Mouse (Mus musculus): ENCODE measurements at regions not wholly inside any gene's neighbourhood (a gene's known extent, or its start where the extent isn't known, plus 50 kb on each side); places are given as distances from the start of the nearest gene placed in this dataset.

GRCm38 (mm10) chr6:31056786-31057566 is 98.1 kb upstream of the Klf14 start:
- no peak overlapping the region for H3K4me3 ChIP-seq (ENCODE audit: insufficient read depth, low read length)
- no peak overlapping the region for H3K27ac ChIP-seq (ENCODE audit: insufficient read depth, low read length)
- H3K4me1 ChIP-seq (ENCODE audit: control insufficient read depth, insufficient read depth, low read length), result 0 out of 2 replicates have a peak, but pooled peaks cover 2% of the 10 kb centered on the region
- no peak for TF ChIP-seq CTCF (IDR thresholded peaks at IDR 0.05; ENCODE audit: extremely low read depth, insufficient read depth, low read length)
- no peak for TF ChIP-seq POLR2A (IDR thresholded peaks at IDR 0.05; ENCODE audit: extremely low read depth, insufficient read depth, low read length)

- Histone ChIP-seq H3K4me3 (ENCODE audit: insufficient read depth, low read length) (no peak overlapping the region), H3K4me1 (ENCODE audit: control insufficient read depth, insufficient read depth, low read length) (no peaks in the 10 kb centered on the region)
- TF ChIP-seq CTCF (IDR thresholded peaks at IDR 0.05; ENCODE audit: extremely low read depth, insufficient read depth, low read length) (no peak), POLR2A (IDR thresholded peaks at IDR 0.05; ENCODE audit: extremely low read depth, insufficient read depth, low read length) (no peak)
Observed at GRCm38 (mm10) chr6:31058299-31058698, 99.4 kb upstream of the Klf14 start.

GRCm38 (mm10) chr6:31058961-31059360 is 100.1 kb upstream of the Klf14 start:
- H3K4me1 ChIP-seq (ENCODE audit: control insufficient read depth, insufficient read depth, low read length), result no peaks in the 10 kb centered on the region
- no peak overlapping the region for H3K27ac ChIP-seq (ENCODE audit: insufficient read depth, low read length)
- no peak overlapping the region for H3K4me3 ChIP-seq (ENCODE audit: insufficient read depth, low read length)
- TF ChIP-seq CTCF (IDR thresholded peaks at IDR 0.05; ENCODE audit: extremely low read depth, insufficient read depth, low read length) (no peak), POLR2A (IDR thresholded peaks at IDR 0.05; ENCODE audit: extremely low read depth, insufficient read depth, low read length) (no peak)

More at GRCm38 (mm10) chr6:31058299-31058698, 99.4 kb upstream of the Klf14 start:
- H3K27ac ChIP-seq (ENCODE audit: insufficient read depth, low read length), result no peak overlapping the region

GRCm38 (mm10) chr6:31061813-31062212 is 102.9 kb upstream of the Klf14 start:
- TF ChIP-seq POLR2A (IDR thresholded peaks at IDR 0.05; ENCODE audit: extremely low read depth, insufficient read depth, low read length) (no peak), CTCF (IDR thresholded peaks at IDR 0.05; ENCODE audit: extremely low read depth, insufficient read depth, low read length) (no peak)
- H3K4me3 ChIP-seq (ENCODE audit: insufficient read depth, low read length), result no peak overlapping the region
- H3K27ac ChIP-seq (ENCODE audit: insufficient read depth, low read length), result no peak overlapping the region
- no peaks in the 10 kb centered on the region for H3K4me1 ChIP-seq (ENCODE audit: control insufficient read depth, insufficient read depth, low read length)

- no peaks in the 10 kb centered on the region for H3K4me1 ChIP-seq (ENCODE audit: control insufficient read depth, insufficient read depth, low read length)
- no peak overlapping the region for H3K27ac ChIP-seq (ENCODE audit: insufficient read depth, low read length)
- no peak overlapping the region for H3K4me3 ChIP-seq (ENCODE audit: insufficient read depth, low read length)
- no peak for TF ChIP-seq POLR2A (IDR thresholded peaks at IDR 0.05; ENCODE audit: extremely low read depth, insufficient read depth, low read length)
Observed at GRCm38 (mm10) chr6:31065419-31065818, 106.5 kb upstream of the Klf14 start.

GRCm38 (mm10) chr6:31066861-31067260 is 108.0 kb upstream of the Klf14 start:
- TF ChIP-seq POLR2A (IDR thresholded peaks at IDR 0.05; ENCODE audit: extremely low read depth, insufficient read depth, low read length) (no peak), CTCF (IDR thresholded peaks at IDR 0.05; ENCODE audit: extremely low read depth, insufficient read depth, low read length) (no peak)
- no peak overlapping the region for H3K4me3 ChIP-seq (ENCODE audit: insufficient read depth, low read length)
- H3K27ac ChIP-seq (ENCODE audit: insufficient read depth, low read length), result no peak overlapping the region
- 0 out of 2 replicates have a peak, but pooled peaks cover 2% of the 10 kb centered on the region for H3K4me1 ChIP-seq (ENCODE audit: control insufficient read depth, insufficient read depth, low read length)

GRCm38 (mm10) chr6:31067453-31067852 is 108.6 kb upstream of the Klf14 start:
- 0 out of 2 replicates have a peak, but pooled peaks cover 2% of the 10 kb centered on the region for H3K4me1 ChIP-seq (ENCODE audit: control insufficient read depth, insufficient read depth, low read length)
- H3K27ac ChIP-seq (ENCODE audit: insufficient read depth, low read length), result no peak overlapping the region
- H3K4me3 ChIP-seq (ENCODE audit: insufficient read depth, low read length), result no peak overlapping the region
- no peak for TF ChIP-seq CTCF (IDR thresholded peaks at IDR 0.05; ENCODE audit: extremely low read depth, insufficient read depth, low read length)
- no peak for TF ChIP-seq POLR2A (IDR thresholded peaks at IDR 0.05; ENCODE audit: extremely low read depth, insufficient read depth, low read length)

- no peak overlapping the region for H3K27ac ChIP-seq (ENCODE audit: insufficient read depth, low read length)
- TF ChIP-seq CTCF (IDR thresholded peaks at IDR 0.05; ENCODE audit: extremely low read depth, insufficient read depth, low read length), result no peak
- H3K4me3 ChIP-seq (ENCODE audit: insufficient read depth, low read length), result no peak overlapping the region
- 0 out of 2 replicates have a peak, but pooled peaks cover 2% of the 10 kb centered on the region for H3K4me1 ChIP-seq (ENCODE audit: control insufficient read depth, insufficient read depth, low read length)
Observed at GRCm38 (mm10) chr6:31069243-31069642, 110.4 kb upstream of the Klf14 start.

- H3K27ac ChIP-seq (ENCODE audit: insufficient read depth, low read length), result no peak overlapping the region
- no peak overlapping the region for H3K4me3 ChIP-seq (ENCODE audit: insufficient read depth, low read length)
- 0 out of 2 replicates have a peak, but pooled peaks cover 2% of the 10 kb centered on the region for H3K4me1 ChIP-seq (ENCODE audit: control insufficient read depth, insufficient read depth, low read length)
- no peak for TF ChIP-seq CTCF (IDR thresholded peaks at IDR 0.05; ENCODE audit: extremely low read depth, insufficient read depth, low read length)
- TF ChIP-seq POLR2A (IDR thresholded peaks at IDR 0.05; ENCODE audit: extremely low read depth, insufficient read depth, low read length), result no peak
Observed at GRCm38 (mm10) chr6:31070537-31070936, 111.7 kb upstream of the Klf14 start.

- TF ChIP-seq CTCF (IDR thresholded peaks at IDR 0.05; ENCODE audit: extremely low read depth, insufficient read depth, low read length) (no peak), POLR2A (IDR thresholded peaks at IDR 0.05; ENCODE audit: extremely low read depth, insufficient read depth, low read length) (no peak)
- Histone ChIP-seq H3K4me1 (ENCODE audit: control insufficient read depth, insufficient read depth, low read length) (peaks cover 2% of the 10 kb centered on the region; the same call in 1 of the 2 replicates), H3K27ac (ENCODE audit: insufficient read depth, low read length) (no peak overlapping the region)
Observed at GRCm38 (mm10) chr6:31070966-31071365, 112.1 kb upstream of the Klf14 start.

More at GRCm38 (mm10) chr6:31070966-31071365, 112.1 kb upstream of the Klf14 start:
- H3K4me3 ChIP-seq (ENCODE audit: insufficient read depth, low read length), result no peak overlapping the region

Measured in cortical plate, adult 2 months (tissue).